Mouse (Mus musculus) liver, embryonic 14.5 days (tissue): ENCODE measurements around the gene Agbl5.

Source experiments
- CTCF ChIP-seq: IDR thresholded peaks from 2 replicates; pipeline ENCODE4 v1.5.1; 2016; ENCODE audit warnings: antibody characterized with exemption, low read depth, control low read depth
- EP300 ChIP-seq: IDR thresholded peaks from 2 replicates; pipeline ENCODE4 v1.6.1; 2016; ENCODE audit warnings: antibody characterized with exemption, low read depth

- no peak for TF ChIP-seq CTCF
- TF ChIP-seq EP300, result no peak
These were observed 27.0 kb downstream of the Agbl5 start for GRCm38 (mm10) chr5:30915456-30915855.
